Mouse (Mus musculus) telencephalon, adult 2 months (tissue): Measurements from ENCODE around the gene Setd2.

Experiments
- DNase-seq: peaks from one replicate; pipeline ENCODE4 v3.0.0-alpha.2; 2011; ENCODE audit warnings: low read depth, low spot score

The Setd2 gene

DNA sequence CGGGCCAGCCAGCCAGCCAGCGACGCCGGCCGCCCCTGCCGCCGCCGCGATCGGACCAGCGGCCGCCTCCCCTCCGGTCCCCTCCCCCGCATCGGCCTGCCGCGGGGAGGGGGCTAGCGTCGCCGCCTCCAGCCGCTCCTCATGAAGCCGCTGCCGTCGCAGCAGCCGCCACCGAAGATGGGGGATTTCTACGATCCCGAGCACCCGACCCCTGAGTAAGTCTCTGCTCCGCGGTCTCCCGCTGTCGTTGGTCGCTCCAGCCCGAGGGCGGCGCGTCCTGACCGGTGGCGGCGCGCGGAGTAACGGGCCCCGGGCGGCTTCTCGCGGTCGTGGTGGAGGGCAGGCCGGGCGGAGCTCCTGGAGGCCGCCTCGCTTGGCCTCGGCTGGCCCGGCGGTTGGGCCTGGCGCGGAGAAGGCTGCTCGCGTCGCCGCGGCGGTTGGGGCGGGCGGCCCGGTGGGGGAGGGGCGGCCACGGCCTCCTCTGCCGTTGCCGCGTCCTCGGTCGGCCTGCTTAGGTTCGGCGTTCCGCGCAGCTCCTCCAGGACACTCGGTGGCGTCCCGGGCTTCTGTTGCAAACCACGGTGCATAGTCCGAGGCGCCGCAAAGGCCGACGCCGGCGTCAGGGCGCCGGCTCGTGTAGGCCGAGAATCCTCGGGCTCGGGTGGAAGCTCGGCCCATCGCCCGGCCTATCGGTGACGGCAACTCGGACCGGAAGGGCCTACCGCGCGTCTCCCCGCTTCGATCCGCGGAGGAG, at the start of gene Setd2:
Gene Setd2, plus strand, starts transcription at position 60 of the 754 bp plus-strand sequence.
- DNase-seq, result no peak

DNA sequence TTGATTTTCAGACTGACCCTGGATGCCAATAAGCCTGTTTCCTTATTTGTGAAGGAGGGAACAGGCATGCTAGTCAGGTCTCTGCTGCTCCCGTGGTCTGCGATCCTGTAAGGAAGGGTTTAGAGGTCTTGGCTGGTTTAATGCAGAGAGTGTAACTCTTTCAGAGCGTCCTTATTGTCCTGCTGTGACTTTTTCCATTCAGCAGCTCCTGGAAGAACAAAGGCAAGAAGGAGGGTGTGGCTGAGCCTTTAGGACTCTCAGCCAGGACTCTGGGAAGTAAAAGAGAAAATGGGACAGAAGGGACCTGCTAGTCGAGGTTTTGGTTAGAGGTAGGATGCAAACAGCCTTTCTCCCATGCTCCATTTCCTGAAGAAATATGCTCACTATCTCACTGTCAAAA, 43.6 kb upstream of the Setd2 start:
- DNase-seq, result no peak

DNA sequence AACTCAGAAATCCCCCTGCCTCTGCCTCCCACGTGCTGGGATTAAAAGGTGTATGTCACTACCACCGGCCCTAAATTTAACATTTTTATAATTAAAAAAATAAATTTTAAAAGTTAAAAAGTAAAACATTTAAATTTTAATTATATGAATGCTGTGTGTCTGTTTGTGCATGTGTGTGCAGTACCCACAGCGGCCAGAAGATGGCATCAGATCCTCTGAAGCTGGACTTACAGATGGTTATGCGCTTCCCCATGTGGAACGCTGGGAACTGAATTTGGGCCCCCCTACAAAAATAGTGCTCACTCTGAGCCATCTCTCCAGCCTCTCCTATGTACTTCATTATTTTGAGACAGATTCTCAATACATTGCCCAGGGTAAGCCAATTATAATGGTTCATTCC, 41.5 kb upstream of the Setd2 start:
- DNase-seq, result no peak

DNA sequence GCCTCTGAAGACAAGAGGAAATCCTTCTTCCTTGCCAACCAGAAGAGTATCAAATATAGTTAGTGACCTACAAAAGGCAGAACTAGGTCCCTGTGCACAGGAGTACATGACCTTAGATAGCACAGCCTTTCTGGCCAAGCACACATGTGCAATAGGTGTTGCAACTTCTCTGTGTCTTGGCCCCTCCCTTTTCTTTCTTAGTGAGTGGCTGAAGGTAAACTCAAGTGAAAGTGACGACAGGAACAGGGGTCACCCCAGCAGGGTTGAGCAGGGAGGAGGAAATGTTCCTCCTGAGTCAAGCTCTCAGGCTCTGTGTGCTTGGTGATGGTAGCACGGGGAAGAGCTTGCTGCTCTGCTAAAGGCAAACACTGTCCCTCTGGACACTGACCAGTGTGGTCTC, 6.7 kb upstream of the Setd2 start:
- DNase-seq, result no peak

DNA sequence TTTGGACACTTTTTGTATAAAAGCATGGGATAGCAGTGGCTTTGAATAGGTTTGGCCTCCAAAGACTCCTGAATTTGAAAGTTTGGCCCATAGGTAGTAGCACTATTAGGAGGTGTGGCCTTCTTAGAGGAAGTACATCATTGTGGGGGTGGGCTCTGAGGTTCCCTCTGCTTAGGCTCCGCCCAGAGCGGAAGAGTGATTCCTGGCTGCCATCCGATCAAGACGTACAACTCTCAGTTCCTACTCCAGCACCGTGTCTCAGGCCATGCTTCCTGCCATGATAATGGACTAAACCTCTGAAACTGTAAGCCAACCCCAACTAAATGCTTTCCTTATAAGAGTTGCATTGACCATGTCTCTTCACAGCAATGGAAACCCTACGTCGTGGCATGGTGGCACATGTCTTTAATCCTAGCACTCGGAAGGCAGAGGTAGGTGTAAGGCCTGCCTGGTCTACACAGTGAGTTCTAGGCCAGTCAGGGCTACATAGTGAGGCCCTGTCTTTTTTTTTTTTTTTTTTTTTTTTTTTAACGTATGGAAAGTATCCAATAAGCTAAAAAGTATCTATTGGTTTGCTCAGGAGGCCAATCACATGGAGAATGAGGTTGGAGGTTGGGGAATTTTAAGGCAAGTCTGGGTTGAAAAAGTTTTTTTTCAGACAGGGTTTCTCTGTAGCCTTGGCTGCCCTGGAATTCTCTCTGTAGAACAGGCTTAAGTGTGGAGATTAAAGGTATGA, 3.2 kb upstream of the Setd2 start:
- no peak for DNase-seq

DNA sequence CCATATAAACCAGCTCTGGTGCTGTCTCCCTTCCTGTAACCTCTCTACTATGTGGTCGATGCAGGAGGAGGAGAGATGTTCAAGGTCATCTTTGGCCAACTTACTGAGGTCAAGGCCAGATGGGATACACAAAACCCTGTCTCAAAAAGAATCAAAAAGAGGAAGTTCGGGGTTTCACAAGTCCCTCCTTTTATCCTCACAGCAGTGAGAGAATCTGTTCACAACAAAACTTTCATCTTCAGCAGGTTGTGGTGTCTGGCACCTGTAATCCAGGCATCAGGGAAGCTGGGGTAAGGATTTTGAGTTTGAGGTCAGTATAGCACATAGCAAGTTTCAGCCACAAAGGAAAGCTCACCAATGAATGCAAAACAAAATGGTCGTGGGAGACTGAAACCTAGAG, 1.7 kb upstream of the Setd2 start:
- DNase-seq, result no peak

DNA sequence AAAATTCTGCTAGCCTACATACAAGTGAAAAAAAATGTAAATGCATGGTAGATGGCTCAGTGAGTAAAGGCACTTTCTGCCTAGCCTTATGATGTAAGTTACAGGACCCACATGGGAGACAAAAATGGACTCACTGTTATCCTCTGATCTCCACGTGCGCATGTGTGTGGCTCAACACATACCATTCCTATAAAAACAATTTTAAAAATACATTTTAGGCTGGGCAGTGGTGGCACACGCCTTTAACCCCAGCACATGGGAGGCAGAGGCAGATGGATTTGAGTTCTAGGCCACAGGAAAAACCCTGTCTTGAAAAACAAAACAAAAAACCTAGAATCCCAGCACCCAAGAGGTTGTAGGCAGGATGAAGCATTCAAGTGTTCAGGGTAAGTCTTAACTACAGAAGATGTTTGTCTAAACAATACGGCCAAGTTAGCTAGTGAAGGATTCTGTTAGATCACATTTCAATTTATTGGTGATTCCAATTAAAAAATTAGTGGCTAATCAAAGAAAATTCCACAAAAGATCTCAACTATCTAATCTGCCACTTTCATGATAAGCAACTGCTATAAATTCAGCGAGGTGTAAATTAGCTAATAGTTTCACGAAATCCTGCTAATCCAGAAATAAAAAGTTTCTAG, 1.1 kb upstream of the Setd2 start:
- no peak for DNase-seq

DNA sequence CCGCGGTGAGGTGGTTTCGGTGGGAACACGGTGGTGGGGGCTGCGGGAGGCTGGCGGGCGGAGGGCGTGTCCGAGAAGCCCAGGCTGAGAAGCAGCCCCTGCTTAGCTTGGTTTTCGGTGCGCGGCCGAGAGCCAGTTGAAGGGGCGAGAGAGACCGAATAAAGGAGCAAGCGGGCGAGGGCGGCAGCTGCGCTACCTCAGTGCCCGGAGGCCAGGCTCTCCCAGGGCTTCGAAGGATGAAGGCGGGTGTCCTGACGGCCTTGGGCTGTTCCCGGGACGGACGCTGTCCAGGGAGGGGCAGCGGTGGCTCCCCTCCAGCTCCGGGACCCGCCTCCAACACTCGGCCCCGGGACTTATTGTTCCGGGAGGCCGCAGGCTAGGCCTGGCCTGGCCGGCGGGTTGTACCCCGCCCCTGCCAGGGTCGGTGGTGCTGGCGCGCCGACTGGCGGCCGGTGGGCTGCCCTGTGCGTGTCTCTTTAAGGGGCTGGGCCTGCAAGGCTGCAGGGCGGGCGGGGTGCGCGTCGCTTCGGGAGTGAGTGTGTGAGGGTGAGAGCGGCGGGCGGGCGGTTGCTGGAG, 395 bp upstream of the Setd2 start:
- peak; percentile 90 for DNase-seq

DNA sequence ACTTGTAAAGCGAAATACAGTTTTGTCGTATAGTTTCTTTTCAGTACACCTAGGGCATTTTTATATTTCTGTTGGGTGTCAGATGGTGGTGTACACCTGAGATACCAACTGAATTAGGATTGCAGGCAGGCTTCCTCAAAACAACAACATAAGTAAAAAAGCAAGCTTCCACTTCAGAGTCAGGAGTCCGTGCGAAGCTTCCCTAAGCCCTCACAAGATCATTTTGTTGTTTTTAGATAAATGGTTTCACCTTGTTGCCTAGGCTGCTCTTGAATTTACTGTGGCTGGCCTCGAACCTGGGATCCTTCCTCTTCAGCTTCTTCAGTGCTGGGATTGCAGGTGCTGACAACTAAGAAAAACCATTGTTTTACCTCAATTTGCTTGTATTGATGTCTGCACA, 1.2 kb downstream of the Setd2 start:
- no peak for DNase-seq

DNA sequence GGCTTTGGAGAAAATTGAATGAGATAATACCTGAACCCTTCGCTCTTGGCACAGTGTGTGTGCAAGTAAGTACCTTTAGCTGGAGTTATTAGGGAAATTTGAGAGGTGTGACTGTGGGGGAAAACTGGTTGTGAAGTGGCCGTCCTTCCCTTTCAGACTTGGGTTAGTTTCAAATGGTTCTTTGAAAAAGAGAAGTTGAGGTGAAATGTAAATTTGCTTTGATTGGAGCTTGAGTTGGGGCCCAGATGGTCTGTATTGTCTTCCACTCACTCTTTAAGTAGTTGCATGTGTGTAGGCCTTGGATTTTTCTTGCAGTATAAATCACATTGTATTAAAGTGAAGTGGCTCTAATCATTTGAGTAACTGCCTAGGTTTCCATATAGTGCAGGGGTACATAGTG, 2.7 kb downstream of the Setd2 start:
- DNase-seq, result no peak

DNA sequence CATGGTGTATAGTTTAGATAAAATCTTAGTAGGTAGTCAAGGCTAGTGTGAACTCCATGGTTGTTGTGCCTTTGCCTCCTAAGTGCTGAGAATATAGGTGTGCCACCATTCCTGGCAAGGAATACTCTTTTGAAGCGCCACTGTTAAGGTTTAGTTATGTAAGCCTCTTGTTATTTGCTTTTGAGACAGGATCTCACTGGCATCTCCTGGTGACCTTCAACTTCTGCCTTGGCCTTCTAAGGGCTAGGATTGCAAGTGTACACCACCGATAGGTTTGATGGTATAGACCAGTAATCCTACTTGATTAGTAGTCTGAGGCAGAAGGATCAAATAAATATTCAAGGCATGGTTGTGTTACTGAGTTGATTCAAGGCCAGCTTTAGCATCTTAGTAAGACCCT, 4.2 kb downstream of the Setd2 start:
- no peak for DNase-seq

DNA sequence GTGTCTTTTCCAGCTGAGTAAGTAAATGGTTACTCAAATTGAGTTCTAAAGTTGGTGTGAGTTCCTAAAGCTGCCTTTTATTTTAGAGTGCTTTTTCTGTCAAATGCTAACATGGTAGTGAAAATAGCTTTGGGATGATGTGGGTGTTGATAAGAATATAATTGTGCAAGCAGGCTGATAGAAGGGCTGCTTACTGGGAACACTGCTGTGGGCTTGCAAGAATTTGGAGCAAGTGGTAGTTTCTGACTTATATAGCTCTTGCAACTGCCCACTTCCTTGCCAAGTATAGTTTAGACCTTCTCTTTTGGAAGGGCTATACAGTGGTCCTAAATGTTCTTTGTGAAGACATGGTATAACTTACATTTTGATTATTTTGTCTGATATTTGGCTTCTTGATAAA, 6.1 kb downstream of the Setd2 start:
- DNase-seq, result peak; percentile 65

DNA sequence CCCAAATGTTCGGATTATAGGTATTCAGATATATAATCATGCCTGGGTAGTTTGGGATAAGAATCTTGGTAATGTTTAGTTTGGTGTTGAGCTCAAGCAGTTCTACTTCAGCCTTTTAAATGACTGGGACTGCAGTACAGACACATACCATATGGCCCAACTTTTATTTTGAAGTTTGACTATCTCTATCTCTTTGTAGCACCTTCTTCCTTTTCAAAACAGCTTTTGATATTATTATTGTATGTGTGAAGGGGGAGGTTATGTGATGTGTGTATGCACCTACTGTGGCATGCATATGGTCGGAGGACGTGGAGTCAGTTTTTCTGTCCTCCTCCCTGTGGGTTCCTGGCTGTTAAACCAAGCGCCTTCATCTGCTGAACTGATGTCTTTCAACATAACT, 9.6 kb downstream of the Setd2 start:
- no peak for DNase-seq

DNA sequence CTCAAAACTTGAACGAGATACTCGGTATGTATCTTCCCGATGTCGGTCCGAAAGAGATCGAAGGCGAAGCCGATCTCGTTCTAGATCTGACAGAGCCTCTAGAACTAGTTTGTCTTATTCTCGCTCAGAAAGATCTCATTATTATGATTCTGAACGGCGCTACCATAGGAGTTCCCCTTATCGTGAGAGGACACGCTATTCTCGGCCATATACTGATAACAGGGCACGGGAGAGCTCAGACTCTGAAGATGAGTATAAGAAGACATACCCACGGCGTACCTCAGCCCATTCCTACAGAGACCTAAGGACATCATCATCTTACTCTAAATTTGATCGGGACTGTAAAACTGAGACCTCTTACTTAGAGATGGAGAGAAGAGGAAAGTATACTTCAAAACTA, 15.9 kb downstream of the Setd2 start:
- DNase-seq, result no peak

DNA sequence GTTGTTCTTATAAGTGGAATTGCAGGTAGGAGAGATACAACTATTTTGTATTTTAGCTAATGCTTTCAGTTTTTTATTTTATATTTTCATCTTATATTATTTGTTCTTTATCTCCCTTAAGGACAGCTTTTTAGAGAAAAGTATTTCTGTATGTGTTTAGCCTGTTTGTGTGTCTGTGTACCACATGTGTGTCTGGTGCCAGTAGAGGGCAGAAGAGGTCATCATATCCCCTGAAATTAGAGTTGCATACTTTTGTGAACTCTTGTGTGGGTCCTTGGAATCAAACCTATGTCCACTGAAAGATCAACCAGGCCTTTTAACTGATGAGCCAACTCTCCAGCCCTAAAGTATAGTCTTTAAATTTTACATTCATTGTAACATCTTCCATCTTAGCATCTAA, 35.9 kb downstream of the Setd2 start:
- DNase-seq, result no peak

DNA sequence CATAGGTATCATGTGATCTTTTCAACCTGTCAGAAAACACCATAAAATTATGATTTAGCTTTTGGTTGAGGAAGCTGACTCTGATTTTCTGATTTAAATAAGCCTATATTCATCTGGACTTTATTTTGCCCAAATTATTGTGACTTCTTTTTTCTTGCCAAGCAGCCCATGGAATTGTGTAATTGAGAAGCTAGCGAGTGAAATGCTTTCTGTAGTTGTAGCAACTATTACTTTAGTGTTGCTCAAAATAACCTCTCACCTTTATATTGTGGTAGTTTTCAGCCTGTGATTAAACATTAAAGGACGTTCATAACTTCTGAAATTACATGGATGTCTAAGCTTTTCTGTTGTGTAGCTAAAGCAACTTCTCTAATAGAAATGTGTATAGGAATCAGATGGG, 49.8 kb downstream of the Setd2 start:
- DNase-seq, result no peak

DNA sequence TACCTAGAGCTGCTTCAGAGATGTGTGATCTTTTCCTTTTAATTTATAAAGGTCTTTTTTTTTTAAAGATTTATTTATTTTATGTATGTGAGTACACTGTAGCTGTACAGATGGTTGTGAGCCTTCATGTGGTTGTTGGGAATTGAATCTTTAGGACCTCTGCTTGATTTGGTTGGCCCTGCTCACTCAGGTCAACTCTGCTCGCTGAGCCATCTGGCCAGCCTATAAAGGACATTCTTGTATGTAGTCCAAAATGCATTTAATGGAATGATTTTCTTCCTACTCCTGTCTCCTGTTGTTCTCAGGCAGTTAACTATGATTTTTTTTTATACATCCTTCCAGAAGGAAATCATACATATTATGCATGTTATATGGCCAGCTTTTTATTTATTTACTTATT, 51.1 kb downstream of the Setd2 start:
- no peak for DNase-seq

DNA sequence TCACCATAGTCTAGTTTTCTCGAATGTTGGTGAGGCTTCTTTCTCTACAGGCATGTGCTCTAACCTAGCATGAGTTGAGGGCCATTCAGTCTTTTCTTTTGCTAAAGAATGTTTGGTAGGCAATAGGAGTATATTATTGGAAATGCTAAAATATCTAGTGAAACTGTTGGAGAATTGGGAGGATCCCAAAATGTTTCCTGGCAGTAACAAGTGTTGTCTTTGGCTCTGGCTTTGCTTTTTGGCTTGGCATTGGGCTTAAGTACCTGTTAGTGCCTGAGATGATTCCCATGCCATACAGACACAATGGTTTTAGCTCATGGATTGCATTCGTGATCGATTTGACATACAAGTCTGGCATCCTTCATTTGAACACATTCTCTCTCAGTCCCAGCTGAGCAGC, 79.1 kb downstream of the Setd2 start:
- DNase-seq, result no peak

DNA sequence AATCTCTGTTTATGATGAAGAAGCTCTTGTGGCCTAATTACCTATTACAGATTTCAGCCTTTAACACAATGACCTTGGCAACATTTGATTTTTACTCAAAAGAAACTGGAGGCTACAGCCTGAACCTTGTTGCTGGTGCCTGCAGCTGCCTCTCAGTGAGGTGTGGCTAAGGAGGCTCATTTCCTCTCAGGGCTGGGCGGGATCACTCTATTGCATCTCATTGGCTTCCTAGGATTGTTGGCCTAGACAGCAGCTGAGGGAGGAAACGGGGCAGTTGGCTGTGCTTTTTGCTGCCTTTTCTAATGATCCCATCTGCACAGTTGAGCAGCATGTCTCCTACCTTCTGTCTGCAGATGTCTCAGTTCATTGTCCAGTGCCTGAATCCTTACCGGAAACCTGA, 84.7 kb downstream of the Setd2 start:
- no peak for DNase-seq

DNA sequence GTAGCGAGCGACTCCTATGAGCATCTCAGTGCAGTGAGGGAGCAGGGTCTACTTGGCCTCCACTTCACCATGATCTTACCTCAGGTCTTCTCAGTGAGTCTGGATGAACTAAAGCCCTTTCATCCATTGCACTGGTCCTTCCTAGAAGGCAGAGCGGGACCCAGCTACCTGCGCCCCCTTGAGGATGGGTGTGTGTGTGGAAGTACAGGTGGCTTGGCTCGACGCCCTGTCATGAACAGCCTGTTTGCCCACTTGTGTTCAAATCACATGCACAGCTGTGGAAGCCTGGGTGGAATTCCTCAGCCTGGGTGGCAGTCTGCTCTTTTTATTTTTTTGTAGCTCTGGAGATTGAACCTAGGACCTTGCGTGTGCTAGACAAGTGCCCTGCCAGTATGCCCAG, 87.8 kb downstream of the Setd2 start:
- no peak for DNase-seq

DNA sequence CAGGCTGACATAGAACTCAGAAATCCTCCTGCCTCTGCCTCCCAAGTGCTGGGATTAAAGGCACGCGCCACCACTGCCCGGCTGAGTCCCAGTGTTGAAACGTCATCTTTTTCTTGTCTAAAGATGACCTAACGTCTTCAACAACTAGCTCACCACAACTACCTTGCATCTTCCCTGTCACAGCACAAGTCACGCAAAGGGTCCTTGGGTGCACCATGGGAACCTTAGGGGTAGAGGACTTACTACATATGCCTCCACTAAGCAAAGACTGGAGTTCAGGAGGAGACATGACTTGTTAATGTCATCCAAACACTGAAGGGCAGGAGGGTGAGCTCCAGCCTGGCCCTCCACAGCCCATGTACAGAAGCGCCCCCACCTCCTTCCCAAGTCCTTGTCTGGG, 88.3 kb downstream of the Setd2 start:
- DNase-seq, result no peak

DNA sequence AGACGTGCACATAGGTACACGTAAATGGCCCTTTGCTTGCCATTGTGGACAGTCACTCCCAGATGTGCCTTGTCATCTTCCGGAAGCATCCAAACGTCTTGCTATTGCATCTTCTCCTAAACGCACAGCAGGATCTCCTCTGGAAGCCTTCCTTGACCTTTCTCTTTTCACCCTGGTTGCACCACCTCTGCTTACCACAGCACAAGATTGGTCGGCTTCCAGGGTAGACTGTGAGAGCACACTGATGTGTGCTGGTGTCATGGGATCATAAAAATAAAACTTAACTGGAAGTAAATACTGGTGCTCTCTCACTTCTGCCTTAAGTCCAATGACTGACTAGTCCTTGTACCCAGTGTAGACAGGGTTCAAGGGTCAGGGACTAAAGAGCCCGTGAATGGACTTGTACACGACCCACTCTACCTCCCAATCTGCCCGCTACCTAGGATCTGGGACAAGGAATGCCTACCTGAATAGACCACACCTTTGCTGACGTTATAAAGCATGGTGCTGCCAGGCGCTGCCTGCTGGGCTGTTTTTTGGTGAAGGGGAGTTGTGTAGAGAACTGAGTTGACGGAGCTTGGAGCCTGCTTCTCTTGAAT, 90.3 kb downstream of the Setd2 start:
- no peak for DNase-seq
